Mouse (Mus musculus): ENCODE measurements around the gene Ikbke. TPM values are rescaled to one million over a fixed set of nuclear protein-coding genes. Genes with fewer than 3 reads are reported as not detected.
"Not testable (repeated sequence)": the region's sequence is repeated elsewhere in the genome, so short reads cannot be mapped to it uniquely, and the experiment has no call there.

The Ikbke gene
- total and polyA plus RNA-seq, 2 experiments from 2014 or later, result 0.65 to 1.9 TPM

DNA sequence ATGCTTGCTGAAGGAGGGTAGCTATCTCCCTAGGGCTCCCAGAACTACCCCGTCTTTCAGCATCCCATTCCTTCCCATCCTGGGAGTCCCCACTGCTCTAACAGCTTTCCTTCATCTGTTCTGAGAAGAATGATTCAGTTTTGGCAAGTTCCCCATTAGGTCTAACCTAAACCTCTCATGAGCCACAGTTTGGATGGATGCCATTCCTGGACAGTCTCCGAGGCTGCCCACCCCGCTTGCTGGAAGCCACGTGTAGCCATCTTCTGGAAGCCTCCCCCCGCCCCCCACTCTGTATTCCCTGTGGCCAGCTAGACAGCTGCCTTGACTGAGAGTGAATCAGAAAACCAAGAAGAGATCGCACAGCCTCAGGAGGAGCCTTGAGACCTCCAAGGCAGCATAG is 22.1 kb downstream of the Ikbke start:
- 70% methylated on average over 6 of the region's 6 CpGs for WGBS
- DNase-seq (no peak), ATAC-seq (no peak)

DNA sequence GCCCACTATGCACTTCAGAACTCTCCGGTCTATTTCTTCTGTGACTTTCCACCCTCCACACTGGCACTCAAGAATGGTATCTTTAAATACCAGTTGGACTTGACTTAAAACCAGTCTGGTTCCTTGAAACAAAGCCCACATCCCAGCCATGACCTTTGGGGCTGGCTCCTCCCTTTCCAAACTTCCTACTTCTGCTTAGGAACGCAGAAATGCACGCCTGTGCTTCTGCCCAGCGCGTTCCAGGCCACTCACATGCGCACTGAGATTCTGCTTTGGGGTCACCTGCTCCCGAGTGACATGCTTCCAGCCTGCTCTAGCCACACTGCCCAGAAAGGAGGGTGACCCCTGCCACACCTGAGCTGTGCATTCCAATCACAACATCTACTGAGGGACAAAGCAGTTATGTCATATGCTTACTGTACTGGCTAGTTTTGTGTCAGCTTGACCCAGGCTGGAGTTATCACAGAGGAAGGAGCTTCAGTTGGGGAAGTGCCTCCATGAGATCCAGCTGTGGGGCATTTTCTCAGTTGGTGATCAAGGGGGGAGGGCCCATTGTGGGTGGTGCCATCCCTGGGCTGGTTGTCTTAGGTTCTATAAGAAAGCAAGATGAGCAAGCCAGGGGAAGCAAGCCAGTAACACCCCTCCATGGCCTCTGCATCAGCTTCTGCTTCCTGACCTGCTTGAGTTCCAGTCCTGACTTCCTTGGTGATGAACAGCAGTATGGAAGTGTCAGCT is 26.7 kb downstream of the Ikbke start:
- ATAC-seq, result not testable (repeated sequence)
- 85% methylated on average over 7 of the region's 7 CpGs for WGBS

More for the DNA sequence above, 22.1 kb downstream of the Ikbke start:
- H3K27me3 ChIP-seq (ENCODE audit: insufficient read depth, low read length), result no peaks in the 10 kb centered on the region
- no peaks in the 10 kb centered on the region for H3K9me3 ChIP-seq (ENCODE audit: low read length)
- no peak for TF ChIP-seq CTCF (IDR thresholded peaks at IDR 0.05; ENCODE audit: low read depth)
- no peaks in the 10 kb centered on the region for H3K36me3 ChIP-seq (ENCODE audit: insufficient read depth)
- H3K4me2 ChIP-seq (ENCODE audit: low read depth), result no peak overlapping the region
- H3K4me3 ChIP-seq (ENCODE audit: low read depth, low read length), result no peak overlapping the region
- H3K4me1 ChIP-seq (ENCODE audit: insufficient read depth), result no peaks in the 10 kb centered on the region
- no peak overlapping the region for H3K9ac ChIP-seq
- H3K27ac ChIP-seq (ENCODE audit: low read depth, low read length), result no peak overlapping the region

DNA sequence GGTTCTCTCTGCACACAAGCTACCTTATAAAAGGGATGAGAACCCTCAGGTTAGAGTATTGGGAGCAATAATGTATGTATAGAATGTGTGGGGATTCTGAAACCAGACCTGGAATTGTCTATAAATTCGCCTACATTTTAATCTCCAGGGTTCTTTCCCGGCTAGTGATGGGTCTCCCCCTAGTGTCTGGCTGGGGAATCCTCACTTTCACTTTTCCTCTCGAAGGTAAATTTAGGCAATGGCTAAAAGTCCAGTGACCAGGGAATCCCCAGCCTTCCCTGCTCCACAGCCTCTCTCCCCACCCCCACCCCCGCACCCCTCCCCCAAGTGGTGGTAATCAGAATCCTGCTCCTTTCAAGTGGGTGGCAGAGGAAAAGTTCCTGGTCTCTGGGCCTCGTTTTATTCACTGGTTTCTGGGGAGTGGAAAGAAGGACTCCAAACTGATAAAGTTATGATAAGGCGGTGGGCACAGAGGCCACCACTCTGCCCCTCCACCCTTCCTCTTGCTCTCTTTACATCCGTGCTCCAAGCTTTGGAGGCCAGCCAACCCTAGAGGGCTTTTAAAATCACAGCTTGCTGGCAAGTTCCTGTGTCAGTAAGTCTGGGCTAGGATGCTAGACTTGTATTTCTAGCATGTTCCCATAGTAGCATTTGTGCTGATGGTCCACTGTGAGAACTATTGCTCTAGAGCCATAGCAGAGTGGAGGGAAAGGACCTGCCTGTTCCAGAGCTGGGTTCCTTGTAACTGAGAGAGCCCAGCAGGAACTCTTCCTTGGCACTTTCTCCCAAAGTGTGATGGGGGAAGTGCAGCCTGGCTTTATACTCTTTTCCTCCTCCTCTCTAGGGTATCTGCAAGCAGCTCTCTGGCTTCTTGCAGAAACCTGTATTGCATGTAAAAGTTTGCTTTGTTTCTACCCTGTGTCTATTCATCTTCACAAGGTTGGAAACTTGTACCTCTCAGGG is 32.7 kb downstream of the Ikbke start:
- Histone ChIP-seq H3K9ac (0 out of 2 replicates have a peak overlapping the region, but pooled peaks have one; percentile 18), H3K4me1 (ENCODE audit: insufficient read depth) (peaks cover 9% of the 10 kb centered on the region), H3K27ac (ENCODE audit: low read depth, low read length) (no peak overlapping the region), H3K4me2 (ENCODE audit: low read depth) (0 out of 2 replicates have a peak overlapping the region, but pooled peaks have one; percentile 13), H3K36me3 (ENCODE audit: insufficient read depth) (no peaks in the 10 kb centered on the region), H3K4me3 (ENCODE audit: low read depth, low read length) (no peak overlapping the region), H3K9me3 (ENCODE audit: low read length) (no peaks in the 10 kb centered on the region), H3K27me3 (ENCODE audit: insufficient read depth, low read length) (no peaks in the 10 kb centered on the region)
- peak; percentile 38; the same call in 1 of the 2 replicates for ATAC-seq
- peak; percentile 60 for DNase-seq
- 12% methylated on average over 7 of the region's 7 CpGs for WGBS
- TF ChIP-seq CTCF (IDR thresholded peaks at IDR 0.05; ENCODE audit: low read depth), result peak; percentile 71

More for the DNA sequence above, 26.7 kb downstream of the Ikbke start:
- not testable (repeated sequence) for H3K4me1 ChIP-seq (ENCODE audit: insufficient read depth); H3K4me2 ChIP-seq (ENCODE audit: low read depth); H3K4me3 ChIP-seq (ENCODE audit: low read depth, low read length); H3K27me3 ChIP-seq (ENCODE audit: insufficient read depth, low read length); H3K9me3 ChIP-seq (ENCODE audit: low read length); H3K9ac ChIP-seq; H3K36me3 ChIP-seq (ENCODE audit: insufficient read depth); H3K27ac ChIP-seq (ENCODE audit: low read depth, low read length); DNase-seq

DNA sequence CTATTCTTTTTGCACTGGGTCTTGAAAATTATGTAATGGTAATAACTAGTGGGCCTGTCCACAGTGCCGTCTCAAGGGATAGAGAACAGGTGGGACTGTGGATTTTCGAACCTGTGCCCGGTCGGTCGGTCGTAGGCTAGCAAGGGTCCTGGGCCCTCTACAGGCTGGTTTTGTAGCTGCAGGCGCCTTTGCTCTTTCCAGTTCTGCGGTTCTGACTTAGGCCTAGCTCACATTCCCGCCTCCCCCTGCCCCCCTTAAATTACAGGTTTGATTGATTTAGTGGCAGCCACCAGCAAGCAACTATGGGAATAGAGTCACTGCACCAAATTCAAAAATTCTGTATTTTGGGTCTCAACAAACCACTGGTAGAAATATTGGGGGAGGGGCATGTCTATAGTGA is 33.5 kb downstream of the Ikbke start:
- DNase-seq, result peak; percentile 63
- peak; percentile 60 for TF ChIP-seq CTCF (IDR thresholded peaks at IDR 0.05; ENCODE audit: low read depth)
- Histone ChIP-seq H3K4me2 (ENCODE audit: low read depth) (peak overlapping the region; percentile 95), H3K4me3 (ENCODE audit: low read depth, low read length) (peak overlapping the region; percentile 72), H3K9me3 (ENCODE audit: low read length) (no peaks in the 10 kb centered on the region), H3K27ac (ENCODE audit: low read depth, low read length) (no peak overlapping the region), H3K27me3 (ENCODE audit: insufficient read depth, low read length) (no peaks in the 10 kb centered on the region), H3K9ac (peak overlapping the region; percentile 89), H3K4me1 (ENCODE audit: insufficient read depth) (peaks cover 9% of the 10 kb centered on the region), H3K36me3 (ENCODE audit: insufficient read depth) (no peaks in the 10 kb centered on the region)
- 7% methylated on average over 9 of the region's 9 CpGs for WGBS
- ATAC-seq, result peak; percentile 63

DNA sequence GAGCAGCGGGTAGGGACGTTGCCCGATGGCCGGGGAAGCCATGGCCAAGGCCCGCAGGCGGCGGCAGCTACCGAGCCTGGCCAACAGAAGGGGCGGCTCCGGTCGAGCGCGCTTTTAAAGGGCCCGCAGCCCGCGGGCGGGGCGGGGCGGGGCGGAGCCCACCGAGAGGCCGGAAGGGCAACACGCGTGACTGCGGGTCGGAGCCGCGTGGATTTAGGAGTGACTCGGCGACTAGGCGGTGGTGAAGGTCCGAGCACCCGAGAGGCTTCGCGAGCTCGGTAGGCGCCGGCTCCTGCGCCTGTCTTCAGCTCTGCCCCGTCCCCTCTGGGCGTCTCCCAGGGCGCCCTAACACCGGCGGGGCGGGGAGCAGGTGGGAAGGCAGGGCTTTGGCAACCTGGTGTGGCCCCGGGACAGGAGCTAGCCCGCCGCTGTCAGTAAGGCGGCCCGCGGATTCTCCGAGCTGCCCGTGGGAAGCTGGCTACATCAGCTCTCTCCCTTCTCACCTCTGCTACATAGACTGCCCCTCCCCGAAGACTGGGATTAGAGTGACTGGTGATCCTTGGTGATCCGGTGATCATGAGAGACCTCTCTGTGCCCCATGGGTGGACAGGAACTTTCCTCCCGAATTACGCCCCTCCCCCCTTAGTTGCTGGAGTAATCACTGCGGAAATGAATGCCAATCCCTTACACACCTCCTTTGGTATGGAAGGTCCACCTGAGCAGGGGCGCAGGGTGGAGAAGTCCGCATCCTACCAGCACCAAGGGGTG is 34.1 kb downstream of the Ikbke start, which contains the start of gene Rassf5:
TSS of gene Rassf5 (minus strand) at position 170 of the 768 bp plus-strand sequence.
- Histone ChIP-seq H3K9me3 (ENCODE audit: low read length) (no peaks in the 10 kb centered on the region), H3K9ac (peak within 1 kb of the TSS; percentile 89), H3K4me3 (ENCODE audit: low read depth, low read length) (peak within 1 kb of the TSS; percentile 72), H3K4me2 (ENCODE audit: low read depth) (peak within 1 kb of the TSS; percentile 95), H3K4me1 (ENCODE audit: insufficient read depth) (peaks cover 9% of the 10 kb centered on the region), H3K27ac (ENCODE audit: low read depth, low read length) (0 out of 2 replicates have a peak within 1 kb of the TSS, but pooled peaks have one; percentile 9), H3K27me3 (ENCODE audit: insufficient read depth, low read length) (no peaks in the 10 kb centered on the region), H3K36me3 (ENCODE audit: insufficient read depth) (no peaks in the 10 kb centered on the region)
- DNase-seq, result peak; percentile 65
- no peak for TF ChIP-seq CTCF (IDR thresholded peaks at IDR 0.05; ENCODE audit: low read depth)
- 1% methylated on average over 48 of the region's 60 CpGs for WGBS
- ATAC-seq, result peak; percentile 45

DNA sequence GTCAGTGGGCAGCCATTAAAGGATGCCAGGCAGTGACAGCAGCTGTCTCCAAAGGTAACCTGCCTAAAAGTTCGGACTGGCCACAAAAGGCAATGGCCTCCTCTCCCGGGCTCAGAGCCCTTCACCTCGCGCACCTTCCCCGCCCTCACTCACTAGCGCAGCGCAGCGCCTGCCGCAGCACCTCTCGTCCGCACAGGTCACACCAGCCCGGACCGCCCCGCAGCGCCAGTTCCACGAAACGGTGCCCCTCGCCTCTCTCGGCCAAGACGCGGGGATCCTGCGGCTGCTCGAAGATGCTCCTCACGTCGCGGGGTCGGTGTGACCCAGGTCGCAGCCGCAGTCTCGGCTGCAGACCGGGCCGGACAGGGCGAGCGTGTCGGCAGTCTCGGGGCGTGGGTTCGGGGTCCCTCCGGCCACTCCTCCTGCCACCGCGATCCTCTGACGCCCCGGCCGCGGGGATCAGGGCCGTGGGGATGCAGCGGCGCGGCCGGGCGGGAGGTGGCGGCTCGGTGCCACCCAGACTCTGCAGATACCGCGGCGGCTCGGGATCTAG is 34.8 kb downstream of the Ikbke start:
- no peaks in the 10 kb centered on the region for H3K27me3 ChIP-seq (ENCODE audit: insufficient read depth, low read length)
- peak; percentile 11; the same call in 1 of the 2 replicates for TF ChIP-seq CTCF (IDR thresholded peaks at IDR 0.05; ENCODE audit: low read depth)
- peak overlapping the region; percentile 95 for H3K4me2 ChIP-seq (ENCODE audit: low read depth)
- H3K27ac ChIP-seq (ENCODE audit: low read depth, low read length), result no peak overlapping the region
- H3K9ac ChIP-seq, result peak overlapping the region; percentile 89
- peak; percentile 13 for DNase-seq
- no peaks in the 10 kb centered on the region for H3K9me3 ChIP-seq (ENCODE audit: low read length)
- peak; percentile 66 for ATAC-seq
- WGBS, result 4% methylated on average over 57 of the region's 57 CpGs
- H3K4me3 ChIP-seq (ENCODE audit: low read depth, low read length), result peak overlapping the region; percentile 72
- H3K4me1 ChIP-seq (ENCODE audit: insufficient read depth), result peaks cover 9% of the 10 kb centered on the region
- no peaks in the 10 kb centered on the region for H3K36me3 ChIP-seq (ENCODE audit: insufficient read depth)

Measured in forebrain, postnatal 0 days (tissue).